Mouse (Mus musculus) cerebellum, adult 2 months (tissue): ENCODE data around the gene Limch1. TPM values are rescaled to one million over a fixed set of nuclear protein-coding genes. Genes with fewer than 3 reads are reported as not detected.

ENCODE experiments used
- DNase-seq, 2 experiments: peaks; one replicate each; pipeline ENCODE4 v3.0.0; 2021
- H3K27ac ChIP-seq: fragments of 200-500 bp; 2 replicates; pipeline ENCODE4 v1.5.1; 2012; ENCODE audit warnings: low read length, control low read depth, inconsistent platforms; ENCODE audit not compliant: insufficient read depth
- H3K27me3 ChIP-seq: fragments of 200-500 bp; 2 replicates; pipeline ENCODE4 v1.6.1; 2012; ENCODE audit warnings: inconsistent platforms, mild to moderate bottlenecking, low read length, moderate library complexity; ENCODE audit not compliant: control insufficient read depth, insufficient read depth
- H3K4me1 ChIP-seq: fragments of 200-500 bp; 2 replicates; pipeline ENCODE4 v1.6.1; 2011; ENCODE audit warnings: low read length; ENCODE audit not compliant: control insufficient read depth, insufficient read depth
- H3K4me3 ChIP-seq: fragments of 200-500 bp; replicated peaks from 2 replicates; pipeline ENCODE3; 2011; ENCODE audit warnings: mild to moderate bottlenecking, low read depth, low read length, control low read depth; ENCODE audit not compliant: insufficient read depth
- CTCF ChIP-seq: fragments of 200-500 bp; IDR thresholded peaks from 2 replicates; pipeline ENCODE4 v1.5.1; 2011; ENCODE audit warnings: low read depth, mild to moderate bottlenecking, control low read depth, low read length, moderate library complexity, borderline replicate concordance; ENCODE audit not compliant: insufficient read depth
- POLR2A ChIP-seq: fragments of 200-500 bp; IDR thresholded peaks from 2 replicates; pipeline ENCODE4 v1.6.1; 2011; ENCODE audit warnings: low read length, control low read depth, borderline replicate concordance; ENCODE audit not compliant: insufficient read depth
- WGBS: fragments of 180-500 bp; shearing (Covaris S2); methylation state at CpG from one replicate; pipeline ENCODE4 v1.1.7; 2018; 5-methylcytosine and 5-hydroxymethylcytosine counted together
- polyA plus RNA-seq: library from polyadenylated mRNA; depleted of rRNA; stranded (reverse); fragments of >200 nt; gene quantifications from 2 replicates; pipeline ENCODE4 v1.2.3, GENCODE M21; 2012; rRNA removed

Gene Limch1
- polyA plus RNA-seq, 1 experiment, result 68.1 TPM

DNA sequence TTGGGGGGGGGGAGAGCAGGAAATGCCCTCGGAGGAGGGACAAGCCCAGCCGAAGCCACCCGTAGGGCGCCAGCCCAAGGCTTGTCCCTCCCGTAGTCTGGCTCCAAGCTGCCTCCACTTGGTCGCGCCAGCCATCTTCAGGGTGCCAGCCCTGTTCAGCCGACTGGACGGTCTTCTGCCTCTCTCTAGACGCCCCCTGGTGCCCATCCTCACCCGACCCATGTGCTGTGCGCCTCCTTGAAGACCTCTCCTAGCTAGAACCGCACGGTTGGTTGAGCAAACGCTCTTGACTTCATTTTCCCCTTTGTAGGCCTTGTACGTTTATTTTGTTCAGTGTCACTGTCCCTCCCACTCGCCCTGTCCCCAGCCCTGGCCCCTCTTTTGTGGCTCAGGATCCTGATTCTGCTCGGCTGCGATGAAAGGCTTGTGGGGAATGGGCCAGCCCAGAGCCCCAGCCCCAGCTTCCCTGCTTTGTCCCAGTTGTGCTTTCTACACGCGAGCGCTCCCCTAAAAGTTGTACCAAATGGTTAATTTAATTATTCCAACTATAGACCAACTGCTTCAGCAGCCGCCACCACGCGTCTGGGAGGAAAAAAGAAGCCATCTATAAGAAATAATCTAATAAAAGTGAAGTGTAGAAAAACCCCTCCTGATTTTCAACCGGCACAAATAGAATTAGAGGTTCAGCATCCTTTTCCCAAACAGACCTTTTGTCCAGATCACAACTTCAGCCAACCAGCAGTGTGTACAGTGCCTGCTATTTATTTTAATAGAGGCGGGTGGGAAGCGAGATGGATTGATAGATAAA, 356.4 kb downstream of the Limch1 start:
- TF ChIP-seq CTCF (no peak), POLR2A (no peak)
- Histone ChIP-seq H3K27me3 (peaks cover 15% of the 10 kb centered on the region; the same call in 1 of the 2 replicates), H3K27ac (no peak overlapping the region), H3K4me1 (no peaks in the 10 kb centered on the region), H3K4me3 (no peak overlapping the region)
- peak in 1 of 2 experiments; percentile 6 for DNase-seq
- WGBS, result 2% methylated on average over 28 of the region's 28 CpGs

DNA sequence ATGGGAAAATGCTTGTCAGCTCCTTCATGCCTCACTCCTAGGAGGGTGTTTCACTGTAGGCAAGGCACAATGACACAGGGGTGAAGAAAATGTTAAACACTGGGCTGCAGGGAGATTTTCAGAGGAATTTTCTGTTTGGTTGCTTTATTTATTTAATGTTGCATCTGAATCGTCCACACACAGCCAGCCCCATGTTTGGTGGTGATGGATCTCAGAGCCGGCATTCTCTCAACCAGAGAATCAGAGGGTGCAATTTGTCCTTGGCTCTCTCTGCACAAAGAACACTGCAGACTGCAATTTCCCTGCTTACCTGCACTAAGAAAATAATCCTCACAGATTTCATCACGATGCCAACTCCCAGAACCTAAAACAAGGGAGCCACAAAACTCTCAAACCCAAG, 357.4 kb downstream of the Limch1 start:
- TF ChIP-seq POLR2A, result no peak
- TF ChIP-seq CTCF, result no peak
- no peak for DNase-seq
- WGBS, result 14% methylated on average over 3 of the region's 3 CpGs

DNA sequence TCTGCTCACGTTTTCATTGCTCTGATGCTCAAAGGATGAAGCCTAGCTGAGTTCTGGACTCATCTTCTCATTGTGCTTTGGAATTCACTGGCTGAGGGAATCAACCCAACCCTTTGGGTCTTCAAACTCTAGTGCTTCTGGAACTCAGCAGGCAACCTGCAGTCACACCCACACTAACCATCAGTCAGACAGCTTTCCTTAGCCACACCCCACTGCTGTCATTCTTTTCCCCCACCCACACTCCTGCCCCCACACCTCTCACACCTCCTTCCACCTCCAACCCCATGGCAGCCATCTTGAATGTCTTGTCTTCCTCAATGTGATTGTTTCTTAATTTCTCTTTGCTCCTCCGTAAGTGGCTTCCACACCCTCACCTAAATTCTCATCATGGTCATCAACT, 360.6 kb downstream of the Limch1 start:
- WGBS, result 86% methylated on average over 2 of the region's 2 CpGs
- peaks cover 2% of the 10 kb centered on the region; the same call in 1 of the 2 replicates for H3K27me3 ChIP-seq

More for the DNA sequence above, 357.4 kb downstream of the Limch1 start:
- Histone ChIP-seq H3K27me3 (peaks cover 11% of the 10 kb centered on the region; the same call in 1 of the 2 replicates), H3K27ac (no peak overlapping the region), H3K4me3 (no peak overlapping the region), H3K4me1 (no peaks in the 10 kb centered on the region)

More for the DNA sequence above, 360.6 kb downstream of the Limch1 start:
- Histone ChIP-seq H3K27ac (no peak overlapping the region), H3K4me3 (no peak overlapping the region), H3K4me1 (no peaks in the 10 kb centered on the region)
- DNase-seq, result no peak
- TF ChIP-seq POLR2A (no peak), CTCF (no peak)

Other genes with a start within 250 kb of the Limch1 start
- 34.7 and 36.1 TPM in 2 replicates for gene Apbb2, start 127.0 kb upstream of the Limch1 start, polyA plus RNA-seq
- 709 and 904 TPM in 2 replicates for gene Uchl1, start 69.7 kb upstream of the Limch1 start, polyA plus RNA-seq